Mouse (Mus musculus): ENCODE data around the gene Dnase1l2.
"Not testable (repeated sequence)": the region's sequence is repeated elsewhere in the genome, so short reads cannot be mapped to it uniquely, and the experiment has no call there.

DNA sequence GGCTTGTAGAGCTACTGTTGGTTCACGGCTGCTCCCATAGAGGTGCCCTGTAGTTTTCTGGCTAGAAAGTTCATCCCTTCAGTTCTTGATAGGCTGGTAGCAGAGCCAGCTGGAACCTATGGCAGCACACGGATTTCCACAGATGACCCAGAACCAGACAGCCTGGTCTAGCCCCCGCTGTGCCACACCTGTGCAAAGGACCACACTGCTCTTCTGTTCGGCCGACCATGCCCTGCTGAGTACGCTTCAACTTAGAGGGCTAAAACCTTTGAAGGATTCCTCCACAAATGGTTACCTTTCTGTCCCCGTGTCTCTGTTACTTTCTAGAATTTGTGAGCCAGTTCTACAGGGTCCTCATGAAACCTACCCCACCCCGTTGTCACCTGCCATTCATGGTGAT lies 17.6 kb downstream of the Dnase1l2 start:
- not testable (repeated sequence) for TF ChIP-seq CTCF, POLR2A (IDR thresholded peaks at IDR 0.05; ENCODE audit: extremely low read depth, insufficient read depth, low read length)
